Mouse (Mus musculus): ENCODE results near the gene Uspl1. TPM values are rescaled to one million over a fixed set of nuclear protein-coding genes. Genes with fewer than 3 reads are reported as not detected.
A peak's percentile ranks its signal among the peaks of the same experiment; 100 is the strongest.

The Uspl1 gene
- total RNA-seq, 2 experiments from 2014 or later: 27.4 to 32.3 TPM

DNA sequence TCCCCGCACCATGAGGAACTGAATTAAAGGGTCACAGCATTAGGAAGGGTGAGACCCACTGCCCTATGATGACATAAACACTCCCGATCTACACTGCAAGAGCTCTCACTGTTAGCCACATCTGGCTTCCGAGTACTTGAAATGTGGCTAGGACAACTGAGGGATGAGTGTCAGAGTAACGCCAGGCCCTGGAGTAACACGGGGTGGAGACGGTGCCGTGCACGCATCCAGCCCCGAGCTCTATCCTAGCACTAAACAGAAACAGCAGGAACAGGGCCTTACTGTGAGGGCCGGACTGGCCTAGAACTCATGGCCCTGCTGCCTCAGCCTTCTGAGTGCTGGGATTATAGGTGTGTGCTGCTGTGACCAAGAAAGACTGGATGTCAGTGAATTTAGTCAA is 18.1 kb upstream of the Uspl1 start:
- no peak for DNase-seq (ENCODE audit: low spot score in 2 of 2)

DNA sequence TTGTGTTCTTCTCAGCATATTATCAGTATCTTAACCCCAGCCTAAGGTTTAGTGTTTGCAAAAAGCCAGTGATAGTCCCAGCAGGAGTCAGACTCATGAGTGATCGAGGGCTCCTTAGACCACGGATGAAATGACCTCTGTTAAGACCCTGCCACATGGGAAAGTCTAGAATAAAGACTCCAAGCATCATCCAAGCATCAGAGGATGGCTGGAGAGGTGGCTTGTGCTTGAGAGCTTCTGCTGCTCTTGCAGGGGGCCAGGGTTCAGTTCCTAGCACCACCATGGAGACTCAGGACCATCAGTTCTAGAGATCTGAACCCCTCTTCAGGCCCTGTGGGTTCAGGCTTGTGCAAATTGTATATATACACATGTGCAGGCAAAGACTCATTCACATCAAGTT is 16.1 kb upstream of the Uspl1 start:
- DNase-seq (ENCODE audit: low spot score in 2 of 2): no peak

DNA sequence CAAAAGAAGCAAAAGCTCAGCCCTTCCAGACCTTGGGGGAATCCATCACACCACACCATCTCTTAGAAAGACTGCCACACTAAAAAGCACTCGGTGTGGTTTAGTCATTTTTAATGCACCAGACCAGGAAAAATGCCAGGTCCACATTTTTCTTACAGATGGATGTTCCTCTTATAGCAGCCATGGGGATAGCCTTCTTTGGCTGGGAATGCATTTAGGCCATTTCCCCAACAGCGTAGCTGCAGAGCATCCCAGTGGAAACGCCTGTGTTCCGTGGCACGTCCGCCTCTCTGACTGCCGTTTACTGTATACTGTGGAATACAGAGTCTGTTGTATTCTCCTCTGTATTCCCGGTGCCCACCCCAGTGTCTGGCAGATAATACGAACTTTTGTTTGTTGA is 15.3 kb upstream of the Uspl1 start:
- DNase-seq (ENCODE audit: low spot score in 2 of 2): no peak

DNA sequence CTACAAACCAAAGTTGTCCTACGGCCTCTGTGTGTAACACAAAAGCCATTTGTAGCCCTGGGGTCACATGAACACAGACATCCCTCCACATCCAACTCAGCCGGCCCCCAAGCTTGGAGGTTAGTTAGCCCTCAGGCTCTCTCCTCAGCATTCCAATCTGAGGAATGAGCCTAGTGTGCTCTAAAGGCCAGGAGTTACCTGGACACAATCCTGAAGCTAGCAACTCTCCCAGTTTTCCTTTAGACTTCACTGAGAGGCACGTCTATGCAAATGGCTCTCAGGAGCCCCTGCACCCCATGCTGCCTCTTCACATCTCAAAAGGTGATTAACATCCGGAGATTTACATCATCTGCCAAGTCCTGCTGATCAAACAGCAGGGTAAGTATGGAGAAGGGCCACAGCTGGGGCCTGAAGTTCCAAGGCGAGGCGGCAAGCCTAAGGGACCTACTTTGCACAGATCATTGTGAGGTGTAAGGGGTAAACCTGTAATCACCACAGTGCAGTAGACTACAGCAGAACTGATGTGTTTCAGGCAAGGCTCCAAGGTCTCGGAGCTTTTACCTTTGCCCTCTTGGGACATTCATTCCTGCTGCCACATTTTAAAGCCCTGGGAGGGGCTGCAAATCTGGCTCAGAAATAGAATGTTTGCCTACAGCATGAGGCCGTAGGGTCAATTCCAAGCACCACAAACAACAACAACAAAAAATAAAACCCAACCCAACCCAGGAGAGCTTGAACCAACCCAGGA is 13.1 kb upstream of the Uspl1 start:
- no peak for DNase-seq (ENCODE audit: low spot score in 2 of 2)

DNA sequence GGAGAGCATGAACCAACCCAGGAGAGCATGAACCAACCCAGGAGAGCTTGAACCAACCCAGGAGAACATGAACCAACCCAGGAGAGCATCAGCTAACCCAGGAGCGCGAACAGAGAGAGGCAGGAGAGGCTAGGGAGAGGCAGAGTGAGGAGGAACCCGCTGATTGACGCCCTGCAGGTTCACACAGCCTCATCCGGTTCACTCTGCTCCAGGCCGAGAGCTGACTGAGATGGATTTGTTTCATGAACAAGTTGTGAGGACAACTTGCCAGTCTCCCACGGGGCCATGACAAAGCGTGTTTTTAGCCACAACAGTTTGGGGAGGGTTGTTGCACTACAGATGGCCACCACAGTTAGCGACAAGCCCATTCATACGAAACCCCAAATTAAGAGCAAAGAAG is 11.9 kb upstream of the Uspl1 start:
- no peak for DNase-seq (ENCODE audit: low spot score in 2 of 2)

DNA sequence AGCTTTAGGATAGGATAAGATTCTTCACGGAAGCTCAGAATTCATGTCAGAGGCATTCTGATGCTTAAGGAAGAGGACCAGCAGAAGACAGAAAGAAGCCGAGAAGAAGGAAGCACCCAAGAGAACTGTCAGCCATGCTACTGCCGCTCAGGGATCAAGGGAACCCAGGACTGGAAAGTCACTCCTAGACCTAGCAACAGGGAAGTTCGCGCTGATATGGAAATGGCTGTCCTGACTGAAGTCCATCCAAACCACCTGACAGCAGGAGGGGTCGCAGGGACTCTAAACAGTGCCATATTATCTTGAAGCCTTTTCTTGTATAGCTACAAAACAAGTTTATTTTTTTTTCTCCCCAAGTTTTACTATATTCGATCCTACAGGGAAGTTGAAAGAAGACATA is 9.6 kb upstream of the Uspl1 start:
- no peak for DNase-seq (ENCODE audit: low spot score in 2 of 2)

DNA sequence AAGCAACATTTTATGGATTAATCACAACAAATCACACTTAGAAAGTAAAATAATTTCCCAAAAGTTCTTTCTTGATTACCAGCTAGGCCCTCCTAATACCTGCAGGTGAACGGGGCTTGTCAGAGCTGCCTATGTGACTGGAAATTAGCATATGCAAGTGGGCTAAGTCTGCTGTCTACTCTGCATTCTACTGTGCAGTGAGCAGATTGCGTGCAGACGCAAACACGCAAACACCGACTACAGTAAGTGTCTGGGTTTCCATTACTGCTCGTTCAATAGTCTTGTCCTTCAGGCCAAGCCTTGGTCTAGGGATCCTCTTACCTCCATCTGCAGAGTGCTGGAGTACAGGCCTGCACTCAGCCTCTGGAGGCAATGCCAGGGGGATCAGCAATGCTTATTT is 8.4 kb upstream of the Uspl1 start:
- DNase-seq (ENCODE audit: low spot score in 2 of 2): no peak

DNA sequence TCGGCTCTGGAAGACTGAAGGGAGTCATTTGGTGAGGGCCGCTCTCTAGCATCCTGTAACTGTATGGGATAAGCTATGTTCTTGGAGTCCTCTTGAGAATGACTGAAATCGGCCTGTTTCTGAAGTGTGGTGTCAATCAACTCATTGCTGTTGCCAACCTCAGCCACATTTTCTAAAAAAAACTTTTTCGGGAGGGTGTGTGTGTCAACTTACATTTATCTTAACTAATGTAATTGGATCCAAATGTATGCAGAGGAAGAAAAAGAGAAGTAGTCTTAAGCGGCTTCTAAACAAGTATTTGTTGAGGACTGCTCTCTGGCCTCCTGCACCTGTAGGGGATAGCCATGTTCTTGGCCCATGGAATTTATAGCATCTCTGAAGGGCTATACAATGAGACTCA is 6.1 kb upstream of the Uspl1 start:
- no peak for DNase-seq (ENCODE audit: low spot score in 2 of 2)

DNA sequence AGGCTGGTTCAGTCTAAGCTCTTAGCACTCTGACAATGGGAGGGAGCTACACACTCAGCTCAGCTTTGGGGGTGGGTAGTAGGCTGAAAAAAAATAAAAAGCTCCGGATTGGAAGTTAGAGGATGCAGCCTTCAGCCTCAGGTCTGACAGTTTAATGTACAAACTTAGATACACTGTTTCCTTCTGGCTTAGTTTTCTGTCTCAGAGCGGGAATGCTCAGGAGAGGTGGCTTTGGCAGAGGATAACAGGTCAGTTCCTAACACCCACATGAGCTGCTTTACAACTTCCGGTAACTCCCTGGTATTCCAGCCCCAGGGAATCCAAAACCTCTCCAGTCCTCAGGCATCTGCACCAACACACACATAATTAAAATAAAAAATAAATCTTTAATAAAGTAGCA is 4.3 kb upstream of the Uspl1 start:
- no peak for DNase-seq (ENCODE audit: low spot score in 2 of 2)

DNA sequence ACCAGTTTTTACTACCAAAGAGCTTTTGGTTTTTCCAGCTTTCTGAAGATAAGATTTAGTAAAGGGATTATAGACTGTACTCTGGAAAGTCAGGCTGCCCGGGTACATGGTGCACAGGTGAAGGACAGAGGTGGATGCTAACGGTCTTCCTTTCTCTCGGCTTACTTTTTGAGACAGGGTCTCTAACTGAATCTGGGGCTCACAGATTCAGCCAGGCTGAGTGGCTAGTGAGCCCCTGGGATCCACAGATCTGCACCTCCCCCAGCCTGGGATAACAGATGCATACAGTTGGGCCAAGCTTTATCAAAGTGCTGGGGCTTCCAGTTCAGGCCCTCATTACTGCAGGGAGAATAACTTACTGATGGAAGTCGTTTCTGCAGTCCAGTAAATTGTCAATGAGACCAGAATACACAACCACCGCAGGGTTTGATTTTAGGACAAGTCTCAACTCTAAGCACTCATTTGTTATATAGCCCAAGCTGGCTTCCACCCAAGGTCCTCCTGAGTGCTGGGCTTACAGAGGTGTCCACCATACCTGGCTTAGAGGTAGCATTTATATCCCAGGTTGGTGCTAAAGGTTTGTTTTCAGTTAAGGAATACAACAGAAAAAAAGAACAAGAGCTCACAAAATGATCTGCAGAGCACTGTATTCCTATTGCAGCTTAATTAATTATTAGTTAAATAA is 1.8 kb upstream of the Uspl1 start:
- no peak for DNase-seq (ENCODE audit: low spot score in 2 of 2)

DNA sequence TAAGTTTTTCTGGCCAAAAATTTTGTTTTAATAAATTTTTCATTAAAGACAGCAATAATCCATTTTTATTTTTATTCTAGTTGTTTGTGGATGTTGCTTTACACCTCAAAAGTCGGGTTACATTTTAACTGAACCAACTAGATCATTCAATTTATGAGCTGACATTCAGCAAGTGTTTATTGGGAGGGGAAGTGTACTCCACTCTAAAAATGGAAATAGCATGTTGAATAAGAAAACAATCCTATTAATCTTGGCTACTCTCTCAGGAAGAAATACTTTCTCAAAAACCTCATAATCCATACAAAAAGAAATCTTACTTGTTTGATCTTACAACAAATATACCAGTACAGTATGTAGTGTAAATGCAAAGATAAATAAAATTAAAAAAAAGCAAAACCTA is 1.0 kb upstream of the Uspl1 start:
- no peak for DNase-seq (ENCODE audit: low spot score in 2 of 2)

DNA sequence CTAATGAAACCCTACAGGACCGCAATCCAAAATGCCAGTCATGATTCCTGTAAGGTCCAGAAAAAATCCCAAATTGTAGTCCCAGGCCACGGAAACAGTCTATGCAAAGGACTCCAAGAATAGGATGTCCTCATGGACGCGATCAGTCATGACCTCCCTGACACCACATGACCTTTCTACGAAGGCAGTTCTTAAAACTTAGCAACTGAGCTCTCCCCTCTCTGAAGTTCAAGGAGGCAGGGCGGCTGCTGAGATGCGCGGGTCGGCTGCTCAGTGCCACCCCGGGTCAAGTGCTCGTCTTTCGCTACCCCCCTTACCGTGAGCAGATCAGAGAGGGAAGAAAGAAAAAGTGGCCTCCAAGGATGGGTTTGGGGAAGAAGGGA is 438 bp upstream of the Uspl1 start:
- DNase-seq (ENCODE audit: low spot score in 2 of 2): no peak

DNA sequence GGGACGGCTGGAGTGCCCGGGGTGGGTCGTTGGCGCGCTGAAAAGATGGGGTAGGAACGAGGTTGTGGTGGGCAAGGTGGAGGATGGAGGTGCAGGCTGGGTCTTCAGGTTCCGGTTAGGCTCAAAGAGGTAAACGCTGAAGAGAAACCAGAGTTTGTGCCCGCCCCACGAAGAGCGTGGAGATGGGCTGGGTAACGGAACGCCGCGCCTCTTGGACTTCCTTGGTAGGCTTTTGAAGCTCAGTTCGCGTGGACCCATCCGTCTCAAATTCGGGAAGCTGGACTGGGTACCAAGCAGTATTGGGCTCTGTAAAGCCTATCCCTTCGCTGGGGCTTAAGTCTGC is 665 bp downstream of the Uspl1 start:
- DNase-seq (ENCODE audit: low spot score in 2 of 2): peak; percentile 25 to 54

DNA sequence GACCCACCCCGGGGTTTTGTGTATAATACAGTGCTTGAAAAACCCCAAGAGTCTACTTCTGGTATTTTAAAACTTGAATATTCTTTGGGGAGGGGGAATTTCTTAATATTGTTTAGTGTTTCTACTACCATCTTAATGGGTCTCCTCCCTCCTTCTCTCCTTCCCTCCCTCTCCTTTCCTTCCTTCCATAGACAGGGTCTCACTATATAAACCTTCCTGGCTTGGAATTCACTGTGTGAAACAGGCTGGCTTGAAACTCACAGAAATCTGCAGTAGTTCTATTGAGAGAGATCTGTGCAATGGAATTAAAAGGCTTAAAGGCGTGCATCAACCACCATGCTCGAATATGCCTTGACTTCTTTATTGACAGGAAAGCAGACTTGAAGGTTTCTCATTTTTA is 1.7 kb downstream of the Uspl1 start:
- DNase-seq (ENCODE audit: low spot score in 2 of 2): no peak

DNA sequence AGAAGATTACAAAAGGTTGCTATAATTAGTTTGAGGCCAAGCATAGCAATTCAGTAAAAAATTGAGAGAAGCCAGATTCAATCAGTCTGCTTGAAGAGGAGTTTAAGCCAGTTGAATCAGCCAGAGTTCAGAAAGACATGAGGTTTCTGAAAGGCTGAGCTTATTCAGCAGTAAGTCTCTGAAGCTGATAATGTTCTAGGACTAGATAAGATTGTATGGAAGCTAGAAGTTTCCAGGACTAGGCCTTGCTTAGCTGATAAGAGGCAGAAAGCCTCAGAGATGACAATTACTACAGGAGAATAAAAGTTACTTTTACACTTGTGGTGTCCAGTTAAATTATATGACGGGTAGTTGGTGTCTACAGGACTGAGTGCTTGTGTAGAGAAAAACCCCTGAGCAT is 6.0 kb downstream of the Uspl1 start:
- no peak for DNase-seq (ENCODE audit: low spot score in 2 of 2)

DNA sequence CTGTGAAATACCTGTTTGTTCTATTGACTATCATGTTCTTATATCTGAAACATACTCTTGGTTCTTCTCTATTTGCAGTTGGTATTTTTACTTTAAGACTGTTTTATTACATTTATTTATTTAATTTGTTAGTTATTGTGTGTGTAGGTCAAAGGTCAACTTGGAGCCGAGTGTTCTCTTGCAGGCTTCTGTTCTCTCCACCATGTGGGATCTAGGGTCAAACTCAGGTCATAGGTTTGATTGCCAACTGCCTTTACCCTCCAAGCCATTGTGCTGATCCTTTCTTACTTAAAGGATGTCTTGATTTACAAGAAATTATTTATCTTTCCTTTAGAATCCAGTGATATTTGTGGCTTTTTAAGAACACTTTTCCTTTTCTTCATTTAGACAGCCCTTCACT is 12.5 kb downstream of the Uspl1 start:
- no peak for DNase-seq (ENCODE audit: low spot score in 2 of 2)

DNA sequence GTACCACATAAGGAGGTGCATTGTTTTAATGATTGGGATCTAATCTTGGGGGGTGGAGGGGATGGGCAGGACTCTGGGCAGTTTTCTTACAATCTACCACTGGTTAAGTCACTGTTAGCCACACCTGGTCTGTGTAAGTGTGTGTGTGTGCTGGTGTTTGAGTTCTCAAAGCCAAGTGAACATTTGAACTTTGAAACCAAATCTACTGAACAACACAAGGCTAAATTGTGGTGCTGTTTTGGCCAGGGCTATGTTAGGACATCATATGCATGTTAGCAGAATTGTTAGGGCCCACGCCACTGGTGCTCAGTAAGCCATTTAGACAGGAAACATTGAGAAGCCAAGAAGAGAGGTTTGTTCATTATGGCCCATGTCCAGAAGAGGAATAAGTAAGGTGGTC is 14.6 kb downstream of the Uspl1 start:
- DNase-seq (ENCODE audit: low spot score in 2 of 2): no peak

DNA sequence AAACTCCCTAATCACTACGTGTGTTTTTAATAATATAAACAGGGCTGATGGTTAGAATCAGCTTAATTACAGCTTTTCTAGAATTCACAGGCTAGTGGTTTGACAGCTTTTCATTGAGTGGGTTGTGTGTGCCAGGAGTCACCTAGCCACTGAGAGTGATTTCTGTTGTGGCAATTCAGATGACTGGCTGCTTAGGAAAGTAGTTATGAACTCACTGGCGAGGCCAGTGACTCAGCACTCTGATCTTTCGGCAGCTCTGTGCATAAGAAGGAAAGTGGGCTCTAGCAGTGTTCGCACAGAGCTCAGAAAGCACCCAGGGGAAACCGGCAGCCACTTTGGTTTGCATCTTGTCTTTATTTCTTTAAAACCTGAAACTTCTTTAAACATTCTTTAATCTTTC is 18.8 kb downstream of the Uspl1 start:
- no peak for DNase-seq (ENCODE audit: low spot score in 2 of 2)

DNA sequence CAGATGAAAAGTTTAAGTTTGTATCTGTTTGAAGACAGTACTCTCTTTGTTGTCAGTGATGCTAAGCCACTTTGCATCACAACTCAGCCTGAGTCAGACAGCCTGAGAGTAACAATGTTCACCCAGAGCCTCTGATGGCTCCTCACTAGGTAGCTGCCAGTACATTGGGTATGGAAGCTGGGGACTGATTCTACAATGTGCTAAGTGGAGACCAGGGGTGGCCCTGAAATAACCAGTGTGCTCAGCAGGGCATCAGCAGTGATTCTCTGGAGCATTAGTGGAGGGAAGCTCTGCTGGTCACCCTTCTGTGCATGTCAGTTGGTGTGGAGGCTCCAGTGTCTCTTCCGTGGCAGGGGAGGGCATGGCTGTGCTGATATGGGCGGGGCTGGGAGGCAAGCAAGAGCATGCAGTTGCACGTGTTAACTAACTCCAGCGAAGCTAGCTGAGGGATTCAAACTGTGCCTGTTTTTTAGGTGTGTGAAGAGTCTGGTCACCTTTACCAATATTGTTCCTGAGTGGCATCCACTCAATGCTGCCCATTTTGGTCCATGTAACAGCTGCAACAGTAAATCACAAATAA is 19.7 kb downstream of the Uspl1 start:
- DNase-seq (ENCODE audit: low spot score in 2 of 2): no peak

DNA sequence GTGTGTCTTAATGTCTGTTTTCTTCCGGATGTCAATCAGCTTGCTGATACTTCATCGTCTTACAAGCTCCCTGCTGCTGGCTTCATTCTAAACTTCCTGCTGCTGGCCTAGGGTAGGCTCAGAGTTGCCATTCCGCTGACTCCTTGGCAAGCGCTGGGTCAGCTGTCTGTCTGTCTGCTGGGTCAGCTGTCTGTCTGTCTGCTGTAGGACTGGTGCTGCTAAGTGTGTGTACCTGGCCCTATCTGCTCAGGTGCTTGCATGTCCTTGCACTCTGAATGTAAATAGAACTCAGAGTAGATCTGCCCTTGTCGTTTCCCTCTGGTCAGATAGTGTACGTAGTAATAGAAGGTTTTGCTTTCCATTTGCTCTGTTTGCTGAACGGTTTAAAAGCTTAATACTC is 20.7 kb downstream of the Uspl1 start:
- no peak for DNase-seq (ENCODE audit: low spot score in 2 of 2)

DNA sequence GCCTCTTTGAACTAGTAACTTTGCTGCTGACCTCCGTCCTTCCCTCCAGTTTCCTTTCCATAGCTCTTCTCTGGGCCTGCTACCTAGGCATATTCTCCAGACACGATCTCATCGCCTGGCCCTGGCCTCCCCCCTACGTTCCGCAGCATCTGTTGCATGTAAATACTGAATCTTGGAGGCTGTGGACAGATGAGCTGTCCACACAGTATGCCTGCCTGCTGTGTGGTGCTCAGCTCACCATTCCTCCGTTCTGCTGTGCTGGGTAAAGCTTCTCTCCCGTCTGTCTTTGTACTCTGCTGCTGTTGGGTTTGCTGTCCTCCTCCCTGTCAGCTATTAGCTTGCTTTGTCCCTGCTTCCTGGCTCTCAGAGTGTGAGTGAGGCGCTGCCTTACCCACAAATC is 21.1 kb downstream of the Uspl1 start:
- no peak for DNase-seq (ENCODE audit: low spot score in 2 of 2)

DNA sequence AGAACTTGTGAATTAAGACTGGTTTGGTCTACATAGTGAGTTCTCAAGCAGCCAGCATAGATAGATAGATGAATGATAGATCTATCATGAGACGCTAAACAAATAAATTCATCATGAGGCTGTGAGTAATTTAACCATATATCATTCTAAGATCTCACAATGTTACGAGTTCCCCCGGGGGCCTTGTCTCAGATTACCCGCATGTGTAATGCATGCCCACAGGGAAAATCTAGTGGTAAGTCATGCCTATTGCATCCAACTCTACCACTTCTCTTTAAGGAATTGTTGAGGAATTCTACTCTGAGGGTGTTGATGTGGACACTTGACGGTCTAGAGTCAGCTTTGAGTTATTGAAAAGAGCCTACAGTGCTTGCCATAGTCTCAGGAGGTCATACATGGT is 22.1 kb downstream of the Uspl1 start:
- no peak for DNase-seq (ENCODE audit: low spot score in 2 of 2)

DNA sequence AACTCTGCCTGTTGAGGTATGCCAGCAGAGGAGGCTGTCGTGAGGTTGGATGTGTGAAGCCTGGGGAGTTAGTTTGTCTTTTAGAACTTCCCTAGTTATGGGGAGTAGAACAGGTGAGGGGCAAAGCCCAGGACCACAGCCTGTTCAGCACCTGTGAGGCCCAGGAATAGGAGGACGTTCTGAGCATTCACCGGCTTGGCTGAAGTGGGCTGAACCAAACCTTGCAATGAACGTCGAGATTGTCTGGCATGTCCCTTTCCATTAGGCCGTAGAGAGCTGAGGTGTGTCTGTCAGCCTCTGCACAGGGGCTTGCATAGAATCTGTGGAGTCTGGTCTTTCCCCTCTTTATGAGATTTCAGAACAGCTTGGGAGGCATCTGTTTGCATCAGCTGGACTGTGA is 23.5 kb downstream of the Uspl1 start:
- no peak for DNase-seq (ENCODE audit: low spot score in 2 of 2)
